Mouse (Mus musculus): ENCODE data around the gene Cylc2. TPM values are rescaled to one million over a fixed set of nuclear protein-coding genes. Genes with fewer than 3 reads are reported as not detected.

Cylc2 gene
- polyA plus RNA-seq (2015; fragmentation: Nextera tagmentation; extraction: Ambion mirVana): not detected in 2 replicates

DNA sequence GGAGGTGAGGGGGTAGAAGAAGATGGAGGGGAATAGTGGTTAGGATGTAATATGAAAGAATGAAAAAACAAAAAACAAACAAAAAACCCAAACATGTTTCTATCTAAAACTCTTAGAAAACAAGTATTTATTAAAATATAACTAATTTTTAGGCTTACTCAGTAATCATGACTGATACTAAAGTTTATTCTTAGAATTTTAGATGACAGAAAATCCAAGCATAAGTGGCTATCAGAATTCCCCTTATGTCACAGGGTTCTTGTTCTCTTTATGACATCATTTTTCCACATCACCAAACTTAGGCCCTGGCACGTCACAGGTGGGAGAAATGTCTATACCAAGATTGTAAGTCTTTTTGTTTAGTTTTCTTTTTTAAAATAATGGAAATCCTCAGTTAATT, at the start of gene Cylc2:
Cylc2 (plus strand) TSS at position 301 of the 400 bp plus-strand sequence.
- no peak for DNase-seq (ENCODE audit: low spot score)
- Histone ChIP-seq H3K9ac (ENCODE audit: low read length) (no peak within 1 kb of the TSS), H3K27ac (replicated peaks) (no peak within 1 kb of the TSS), H3K36me3 (ENCODE audit: control insufficient read depth, insufficient read depth, low read length) (no peaks in the 10 kb centered on the region), H3K9me3 (ENCODE audit: control insufficient read depth, low read length) (no peaks in the 10 kb centered on the region), H3K4me1 (replicated peaks; ENCODE audit: control insufficient read depth, insufficient read depth) (no peaks in the 10 kb centered on the region), H3K4me2 (replicated peaks; ENCODE audit: low read depth) (no peak within 1 kb of the TSS), H3K27me3 (ENCODE audit: control insufficient read depth, insufficient read depth, low read length) (no peaks in the 10 kb centered on the region), H3K4me3 (ENCODE audit: low read depth, low read length) (no peak within 1 kb of the TSS)
- no peak for ATAC-seq (ENCODE audit: low FRiP score, low TSS enrichment)
- TF ChIP-seq CTCF (IDR thresholded peaks at IDR 0.05; ENCODE audit: low read depth) (no peak), EP300 (optimal IDR thresholded peaks at IDR 0.05) (no peak)
- 77% methylated on average over 1 of the region's 1 CpGs for WGBS
